Mouse (Mus musculus): Measurements from ENCODE around the gene Naaladl1. TPM values are rescaled to one million over a fixed set of nuclear protein-coding genes. Genes with fewer than 3 reads are reported as not detected.

Gene Naaladl1
- total RNA-seq (2017), result 0.13 TPM in 1 of 2 replicates, not detected in the other

GRCm38 (mm10) chr19:6105586-6105985 is at the start of gene Naaladl1:
Gene Naaladl1 (plus strand): TSS chr19:6105782.
- no peak for ATAC-seq (replicated peaks in 1 of 2; ENCODE audit: insufficient read depth in 1 of 2, low FRiP score in 2 of 2, low TSS enrichment in 1 of 2, low read depth in 1 of 2, poor library complexity in 2 of 2, severe bottlenecking in 2 of 2)

GRCm38 (mm10) chr19:6056696-6057095 is 48.9 kb upstream of the Naaladl1 start:
- ATAC-seq (replicated peaks in 1 of 2; ENCODE audit: insufficient read depth in 1 of 2, low FRiP score in 2 of 2, low TSS enrichment in 1 of 2, low read depth in 1 of 2, poor library complexity in 2 of 2, severe bottlenecking in 2 of 2), result no peak

- ATAC-seq (replicated peaks in 1 of 2; ENCODE audit: insufficient read depth in 1 of 2, low FRiP score in 2 of 2, low TSS enrichment in 1 of 2, low read depth in 1 of 2, poor library complexity in 2 of 2, severe bottlenecking in 2 of 2), result peak; percentile 80 to 81
Measured at GRCm38 (mm10) chr19:6057313-6058096, 48.1 kb upstream of the Naaladl1 start, which contains the start of the genes Mrpl49 and Fau. Gene Mrpl49 (minus strand): TSS chr19:6057785. Gene Fau (plus strand): TSS chr19:6057844.

DNA sequence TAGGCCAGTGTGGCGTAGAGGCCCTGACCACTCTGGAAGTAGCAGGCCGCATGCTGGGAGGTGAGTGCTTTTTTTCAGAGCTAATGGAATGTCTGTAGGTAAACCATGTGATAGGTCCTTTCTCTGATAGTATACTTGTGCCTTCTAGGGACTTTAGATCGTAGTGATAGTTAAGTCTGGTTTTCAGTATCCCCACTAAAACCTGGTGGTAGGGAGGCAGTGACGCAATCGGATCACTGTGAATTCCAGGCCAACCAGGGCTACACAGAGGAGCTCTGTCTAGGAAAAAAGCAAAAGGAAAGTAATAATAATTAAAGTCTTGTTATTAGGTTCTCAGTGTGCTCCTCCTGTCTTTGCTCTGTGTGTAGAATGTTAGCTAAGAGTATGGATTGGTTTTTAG is 47.1 kb upstream of the Naaladl1 start:
- no peak for ATAC-seq (replicated peaks in 1 of 2; ENCODE audit: insufficient read depth in 1 of 2, low FRiP score in 2 of 2, low TSS enrichment in 1 of 2, low read depth in 1 of 2, poor library complexity in 2 of 2, severe bottlenecking in 2 of 2)

GRCm38 (mm10) chr19:6058966-6059365 is 46.6 kb upstream of the Naaladl1 start:
- no peak for ATAC-seq (replicated peaks in 1 of 2; ENCODE audit: insufficient read depth in 1 of 2, low FRiP score in 2 of 2, low TSS enrichment in 1 of 2, low read depth in 1 of 2, poor library complexity in 2 of 2, severe bottlenecking in 2 of 2)

DNA sequence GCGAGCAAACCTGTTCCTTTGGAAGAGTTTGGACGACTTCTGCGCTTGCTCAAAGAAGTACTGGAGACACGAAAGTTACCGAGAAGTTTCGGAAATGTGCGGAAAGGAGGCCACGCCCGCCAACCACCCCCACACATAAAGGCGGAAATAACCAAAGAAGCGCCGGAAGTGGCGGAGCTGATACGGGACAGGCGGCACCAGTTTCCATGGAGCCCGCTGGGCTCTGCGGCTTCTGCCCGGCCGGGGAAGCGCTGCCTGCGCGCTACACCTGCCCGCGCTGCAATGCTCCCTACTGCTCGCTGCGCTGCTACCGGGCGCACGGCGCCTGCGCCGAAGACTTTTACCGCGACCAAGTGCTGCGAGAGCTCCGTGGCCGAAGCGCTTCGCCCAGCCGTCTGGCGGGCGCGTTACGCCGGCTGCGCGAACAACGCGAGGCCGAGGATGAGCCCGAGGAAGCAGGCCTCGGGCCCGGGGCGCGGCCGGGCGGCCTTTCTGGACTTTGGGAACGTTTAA is 44.5 kb upstream of the Naaladl1 start, which contains the start of gene Znhit2:
Znhit2 (plus strand) TSS at position 172 of the 513 bp plus-strand sequence.
- ATAC-seq (replicated peaks in 1 of 2; ENCODE audit: insufficient read depth in 1 of 2, low FRiP score in 2 of 2, low TSS enrichment in 1 of 2, low read depth in 1 of 2, poor library complexity in 2 of 2, severe bottlenecking in 2 of 2), result peak; percentile 74 to 75

- ATAC-seq (replicated peaks in 1 of 2; ENCODE audit: insufficient read depth in 1 of 2, low FRiP score in 2 of 2, low TSS enrichment in 1 of 2, low read depth in 1 of 2, poor library complexity in 2 of 2, severe bottlenecking in 2 of 2), result peak; percentile 24 to 35
Measured at GRCm38 (mm10) chr19:6061641-6062302, 43.8 kb upstream of the Naaladl1 start.

DNA sequence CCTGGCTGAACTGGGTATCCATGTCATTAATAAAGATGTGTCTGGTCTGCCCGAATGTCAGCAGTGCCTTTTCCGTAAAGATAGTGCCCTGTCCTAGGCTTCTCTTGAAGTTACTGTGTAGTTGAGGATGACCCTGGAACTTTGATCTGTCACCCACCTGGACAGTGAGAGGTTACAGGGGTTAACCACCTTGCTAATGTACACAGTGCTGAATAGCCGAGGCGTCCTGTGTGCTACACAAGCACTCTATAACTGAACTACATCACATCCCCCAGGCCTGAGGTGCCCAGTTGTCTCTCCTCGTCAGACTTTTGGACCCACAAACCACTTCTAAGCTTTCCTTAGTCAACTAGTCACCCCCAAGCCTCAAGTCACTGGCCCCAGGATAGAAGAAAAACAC is 43.2 kb upstream of the Naaladl1 start:
- ATAC-seq (replicated peaks in 1 of 2; ENCODE audit: insufficient read depth in 1 of 2, low FRiP score in 2 of 2, low TSS enrichment in 1 of 2, low read depth in 1 of 2, poor library complexity in 2 of 2, severe bottlenecking in 2 of 2), result no peak

- ATAC-seq (replicated peaks in 1 of 2; ENCODE audit: insufficient read depth in 1 of 2, low FRiP score in 2 of 2, low TSS enrichment in 1 of 2, low read depth in 1 of 2, poor library complexity in 2 of 2, severe bottlenecking in 2 of 2), result no peak
Measured at GRCm38 (mm10) chr19:6063081-6063480, 42.5 kb upstream of the Naaladl1 start.

GRCm38 (mm10) chr19:6066571-6066970 is 39.0 kb upstream of the Naaladl1 start:
- no peak for ATAC-seq (replicated peaks in 1 of 2; ENCODE audit: insufficient read depth in 1 of 2, low FRiP score in 2 of 2, low TSS enrichment in 1 of 2, low read depth in 1 of 2, poor library complexity in 2 of 2, severe bottlenecking in 2 of 2)

- peak; percentile 51 to 63 for ATAC-seq (replicated peaks in 1 of 2; ENCODE audit: insufficient read depth in 1 of 2, low FRiP score in 2 of 2, low TSS enrichment in 1 of 2, low read depth in 1 of 2, poor library complexity in 2 of 2, severe bottlenecking in 2 of 2)
Measured at GRCm38 (mm10) chr19:6067011-6067723, 38.4 kb upstream of the Naaladl1 start.

GRCm38 (mm10) chr19:6067724-6068415 is 37.7 kb upstream of the Naaladl1 start, which contains the start of gene Tm7sf2:
Gene Tm7sf2 (minus strand): TSS chr19:6068373.
- peak; percentile 87 to 91 for ATAC-seq (replicated peaks in 1 of 2; ENCODE audit: insufficient read depth in 1 of 2, low FRiP score in 2 of 2, low TSS enrichment in 1 of 2, low read depth in 1 of 2, poor library complexity in 2 of 2, severe bottlenecking in 2 of 2)

DNA sequence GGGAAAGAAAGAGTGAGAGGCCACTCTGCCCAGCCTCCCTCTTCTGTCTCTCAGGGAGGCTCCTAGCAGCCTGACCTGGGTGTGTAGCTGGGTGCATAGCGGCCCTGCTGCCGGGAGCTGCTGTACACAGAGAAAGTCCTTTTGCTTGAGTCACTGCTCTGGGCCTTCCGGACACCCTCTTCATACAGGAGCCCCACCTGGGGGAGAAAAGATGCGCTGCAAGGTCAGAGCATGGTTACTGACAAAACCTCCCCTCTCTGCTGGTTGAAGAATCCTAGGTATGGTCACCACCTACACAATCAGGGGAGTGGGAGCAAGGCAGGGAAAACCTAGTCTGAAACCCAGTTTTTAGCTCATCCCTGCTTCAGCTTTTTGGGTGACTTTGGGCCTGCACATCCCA is 36.6 kb upstream of the Naaladl1 start:
- no peak for ATAC-seq (replicated peaks in 1 of 2; ENCODE audit: insufficient read depth in 1 of 2, low FRiP score in 2 of 2, low TSS enrichment in 1 of 2, low read depth in 1 of 2, poor library complexity in 2 of 2, severe bottlenecking in 2 of 2)

DNA sequence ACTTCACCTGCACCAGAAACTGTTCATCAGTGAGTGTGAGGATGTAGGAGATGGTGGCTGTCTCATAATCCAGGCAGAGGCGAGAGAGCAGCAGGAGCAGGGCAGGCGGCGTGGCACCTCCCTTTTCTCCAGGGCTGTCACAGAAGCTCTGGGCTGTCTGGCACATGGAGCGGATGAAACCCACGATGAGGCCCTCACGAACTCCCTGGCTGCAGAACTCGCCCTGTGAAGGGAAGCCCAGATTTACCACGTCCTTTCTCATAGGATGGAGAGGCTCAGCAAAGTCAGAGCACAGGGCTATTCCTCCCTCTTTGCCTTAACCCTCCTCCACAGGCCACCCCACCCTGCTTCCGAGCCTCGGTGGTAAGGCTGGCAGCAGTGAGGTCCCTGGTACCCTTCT is 35.7 kb upstream of the Naaladl1 start:
- ATAC-seq (replicated peaks in 1 of 2; ENCODE audit: insufficient read depth in 1 of 2, low FRiP score in 2 of 2, low TSS enrichment in 1 of 2, low read depth in 1 of 2, poor library complexity in 2 of 2, severe bottlenecking in 2 of 2), result no peak

DNA sequence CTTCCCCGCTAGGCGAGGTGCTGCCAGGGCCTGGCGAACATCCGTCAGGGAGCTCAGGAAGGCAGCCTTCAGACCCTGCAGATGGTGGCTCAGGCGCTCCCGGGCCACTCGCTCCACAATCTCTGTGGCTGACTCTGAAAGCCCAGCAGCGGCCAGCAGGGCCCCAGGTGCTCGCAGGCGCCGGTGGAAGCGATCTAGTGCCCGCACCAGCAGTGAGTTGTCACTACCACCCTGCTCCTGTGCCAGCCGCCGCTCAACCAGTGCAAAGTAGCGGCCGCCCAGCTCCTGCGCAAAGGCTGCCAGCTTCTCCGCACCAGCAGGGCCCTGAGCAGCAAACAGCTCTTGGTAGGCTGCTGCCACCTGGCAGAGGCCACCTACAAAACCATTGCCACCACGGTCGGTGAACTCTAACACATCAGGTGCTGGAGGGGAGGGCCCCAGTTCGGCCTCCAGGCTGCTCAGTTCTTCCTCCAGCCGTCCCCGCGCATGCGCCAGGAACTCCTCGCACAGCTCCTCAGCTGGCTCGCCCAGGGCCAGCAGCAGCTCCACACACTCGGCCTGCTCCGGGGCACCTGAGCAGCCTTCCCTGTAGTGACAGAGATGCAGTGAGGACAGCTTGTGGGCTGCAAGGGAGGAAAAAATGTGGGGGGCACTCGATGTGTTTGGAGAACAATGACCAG is 34.9 kb upstream of the Naaladl1 start:
- no peak for ATAC-seq (replicated peaks in 1 of 2; ENCODE audit: insufficient read depth in 1 of 2, low FRiP score in 2 of 2, low TSS enrichment in 1 of 2, low read depth in 1 of 2, poor library complexity in 2 of 2, severe bottlenecking in 2 of 2)

GRCm38 (mm10) chr19:6071261-6071660 is 34.3 kb upstream of the Naaladl1 start:
- no peak for ATAC-seq (replicated peaks in 1 of 2; ENCODE audit: insufficient read depth in 1 of 2, low FRiP score in 2 of 2, low TSS enrichment in 1 of 2, low read depth in 1 of 2, poor library complexity in 2 of 2, severe bottlenecking in 2 of 2)

GRCm38 (mm10) chr19:6073889-6074288 is 31.7 kb upstream of the Naaladl1 start:
- no peak for ATAC-seq (replicated peaks in 1 of 2; ENCODE audit: insufficient read depth in 1 of 2, low FRiP score in 2 of 2, low TSS enrichment in 1 of 2, low read depth in 1 of 2, poor library complexity in 2 of 2, severe bottlenecking in 2 of 2)

Measured in hematopoietic stem cell, adult 5-6 weeks (primary cell).